Mouse (Mus musculus) liver, postnatal 0 days (tissue): ENCODE measurements around the gene Ajm1. TPM values are rescaled to one million over a fixed set of nuclear protein-coding genes. Genes with fewer than 3 reads are reported as not detected.

ENCODE experiments used
- ATAC-seq: fragments of 200-750 bp; cut with Nextera tagmentation; 2 replicates; pipeline ENCODE4 v1.8.0; 2017; ENCODE audit warnings: mild to moderate bottlenecking, moderate library complexity
- DNase-seq: peaks from one replicate; pipeline ENCODE4 v3.0.0-alpha.2; 2016
- H3K27ac ChIP-seq: fragments of 300-500 bp; sonication (generic); 2 replicates; pipeline ENCODE4 v1.5.1; 2014; ENCODE audit warnings: antibody characterized with exemption, moderate library complexity, mild to moderate bottlenecking, low read depth
- H3K27me3 ChIP-seq: fragments of 300-500 bp; sonication (generic); 2 replicates; pipeline ENCODE4 v1.6.1; 2014; ENCODE audit warnings: low read length, control low read depth, mixed read lengths; ENCODE audit not compliant: insufficient read depth
- H3K36me3 ChIP-seq: fragments of 300-500 bp; sonication (generic); replicated peaks from 2 replicates; pipeline ENCODE4 v1.6.1; 2014; ENCODE audit warnings: mild to moderate bottlenecking, control low read depth, low read length, moderate library complexity, mixed read lengths; ENCODE audit not compliant: insufficient read depth
- H3K4me1 ChIP-seq: fragments of 300-500 bp; sonication (generic); 2 replicates; pipeline ENCODE4 v1.6.1; 2014; ENCODE audit warnings: antibody characterized with exemption, mild to moderate bottlenecking, control low read depth; ENCODE audit not compliant: insufficient read depth
- H3K4me2 ChIP-seq: fragments of 300-500 bp; sonication (generic); 2 replicates; pipeline ENCODE4 v1.6.1; 2014; ENCODE audit warnings: low read depth, mild to moderate bottlenecking, low read length, moderate library complexity, mixed read lengths
- H3K4me3 ChIP-seq: fragments of 300-500 bp; sonication (generic); 2 replicates; pipeline ENCODE4 v1.5.1; 2014; ENCODE audit warnings: low read depth, low read length
- H3K9ac ChIP-seq: fragments of 300-500 bp; sonication (generic); replicated peaks from 2 replicates; pipeline ENCODE4 v1.6.1; 2014; ENCODE audit warnings: mild to moderate bottlenecking, moderate library complexity
- H3K9me3 ChIP-seq: fragments of 300-500 bp; sonication (generic); 2 replicates; pipeline ENCODE4 v1.6.1; 2016; ENCODE audit warnings: mild to moderate bottlenecking, control low read depth, low read length, mixed read lengths
- CTCF ChIP-seq: sonication (generic); IDR thresholded peaks from 2 replicates; pipeline ENCODE4 v1.5.1; 2016; ENCODE audit warnings: antibody characterized with exemption, low read depth
- EP300 ChIP-seq: IDR thresholded peaks from 2 replicates; pipeline ENCODE4 v1.6.1; 2016; ENCODE audit warnings: antibody characterized with exemption, low read depth, mild to moderate bottlenecking
- WGBS: fragments of 180-500 bp; shearing (Covaris S2); extraction: QIAGEN DNeasy Blood & Tissue Kit; methylation state at CpG from one replicate; pipeline ENCODE4 v1.1.7; 2014; ENCODE audit not compliant: insufficient replicate concordance; 5-methylcytosine and 5-hydroxymethylcytosine counted together
- polyA plus RNA-seq: library from polyadenylated mRNA; unstranded; fragments of >200 nt; fragmentation: Nextera tagmentation; extraction: Ambion mirVana; gene quantifications from 2 replicates; pipeline ENCODE4 v1.2.1, GENCODE M21; 2015

Ajm1 gene
- polyA plus RNA-seq, 1 experiment from 2014 or later = not detected

- Histone ChIP-seq H3K36me3 (no peaks in the 10 kb centered on the region), H3K9ac (no peak overlapping the region), H3K27ac (no peak overlapping the region), H3K4me3 (no peak overlapping the region), H3K4me2 (no peak overlapping the region), H3K27me3 (no peaks in the 10 kb centered on the region), H3K9me3 (no peaks in the 10 kb centered on the region), H3K4me1 (0 out of 2 replicates have a peak, but pooled peaks cover 7% of the 10 kb centered on the region)
- 28% methylated on average over 5 of the region's 5 CpGs for WGBS
- ATAC-seq (no peak), DNase-seq (peak; percentile 49)
- TF ChIP-seq EP300 (no peak), CTCF (peak; percentile 79)
Observed at GRCm38 (mm10) chr2:25551186-25551585, 30.4 kb downstream of the Ajm1 start.

GRCm38 (mm10) chr2:25549021-25549991, 32.3 kb downstream of the Ajm1 start:
- Histone ChIP-seq H3K4me1 (peaks cover 20% of the 10 kb centered on the region), H3K4me3 (no peak overlapping the region), H3K27ac (no peak overlapping the region), H3K9me3 (no peaks in the 10 kb centered on the region), H3K9ac (no peak overlapping the region), H3K4me2 (no peak overlapping the region), H3K27me3 (no peaks in the 10 kb centered on the region), H3K36me3 (no peaks in the 10 kb centered on the region)
- 71% methylated on average over 9 of the region's 9 CpGs for WGBS
- no peak for ATAC-seq
- TF ChIP-seq CTCF (no peak), EP300 (no peak)
- no peak for DNase-seq

GRCm38 (mm10) chr2:25546811-25547491, 34.6 kb downstream of the Ajm1 start, which contains the start of gene Traf2:
Gene Traf2 (minus strand): TSS chr2:25546940.
- H3K4me3 ChIP-seq = peak within 1 kb of the TSS; percentile 77
- H3K27me3 ChIP-seq = no peaks in the 10 kb centered on the region
- 3% methylated on average over 48 of the region's 48 CpGs for WGBS
- peak; percentile 100 for ATAC-seq
- DNase-seq = peak; percentile 98
- peak within 1 kb of the TSS; percentile 84 for H3K4me2 ChIP-seq
- H3K9ac ChIP-seq = peak within 1 kb of the TSS; percentile 75
- H3K36me3 ChIP-seq = 0 out of 2 replicates have a peak, but pooled peaks cover 2% of the 10 kb centered on the region
- peak within 1 kb of the TSS; percentile 85 for H3K27ac ChIP-seq
- H3K9me3 ChIP-seq = no peaks in the 10 kb centered on the region
- TF ChIP-seq EP300 (no peak; the same call in 1 of the 2 replicates), CTCF (no peak)
- peaks cover 24% of the 10 kb centered on the region for H3K4me1 ChIP-seq

- TF ChIP-seq CTCF = peak; percentile 10; the same call in 1 of the 2 replicates
- no peak for TF ChIP-seq EP300
Observed at GRCm38 (mm10) chr2:25545996-25546810, 35.4 kb downstream of the Ajm1 start.

GRCm38 (mm10) chr2:25541644-25542367, 39.8 kb downstream of the Ajm1 start:
- H3K4me3 ChIP-seq = no peak overlapping the region
- H3K36me3 ChIP-seq = peaks cover 23% of the 10 kb centered on the region
- TF ChIP-seq CTCF (no peak), EP300 (no peak)
- DNase-seq (no peak), ATAC-seq (no peak)
- no peak overlapping the region for H3K27ac ChIP-seq
- H3K4me1 ChIP-seq = peaks cover 19% of the 10 kb centered on the region
- 85% methylated on average over 10 of the region's 10 CpGs for WGBS
- no peak overlapping the region for H3K4me2 ChIP-seq
- no peak overlapping the region for H3K9ac ChIP-seq
- H3K9me3 ChIP-seq = no peaks in the 10 kb centered on the region
- H3K27me3 ChIP-seq = no peaks in the 10 kb centered on the region

More at GRCm38 (mm10) chr2:25545996-25546810, 35.4 kb downstream of the Ajm1 start:
- WGBS = 5% methylated on average over 43 of the region's 43 CpGs
- H3K4me2 ChIP-seq = peak overlapping the region; percentile 84
- peak overlapping the region; percentile 75 for H3K9ac ChIP-seq
- H3K4me1 ChIP-seq = peaks cover 24% of the 10 kb centered on the region
- no peaks in the 10 kb centered on the region for H3K27me3 ChIP-seq
- H3K27ac ChIP-seq = peak overlapping the region; percentile 85
- 0 out of 2 replicates have a peak, but pooled peaks cover 2% of the 10 kb centered on the region for H3K36me3 ChIP-seq
- H3K4me3 ChIP-seq = peak overlapping the region; percentile 77
- H3K9me3 ChIP-seq = no peaks in the 10 kb centered on the region
- DNase-seq = no peak
- peak; percentile 77 for ATAC-seq
